Mouse (Mus musculus) hematopoietic stem cell, adult 5-6 weeks (primary cell): ENCODE results near the gene Fam72a. TPM values are rescaled to one million over a fixed set of nuclear protein-coding genes. Genes with fewer than 3 reads are reported as not detected.
A peak's percentile ranks its signal among the peaks of the same experiment; 100 is the strongest.

Source experiments
- ATAC-seq, 2 experiments: fragments of 125-278 bp in 1 of 2; replicated peaks in 1 of 2; 2 replicates each; pipeline ENCODE4 v1.8.0; 2016 to 2017; ENCODE audit warnings: inconsistent platforms in 2 of 2, mild to moderate bottlenecking in 2 of 2, moderate number of reproducible peaks in 2 of 2, low read depth in 1 of 2, moderate TSS enrichment in 1 of 2; ENCODE audit not compliant: low FRiP score in 2 of 2, poor library complexity in 2 of 2, severe bottlenecking in 2 of 2, insufficient read depth in 1 of 2, low TSS enrichment in 1 of 2
- total RNA-seq: library from RNA; stranded (forward); fragments of 172-1452, 232-1000 nt; gene quantifications from 2 replicates; pipeline ENCODE4 v1.2.3, GENCODE M21; 2017

Gene Fam72a
- total RNA-seq, 1 experiment from 2014 or later, result 2.0 TPM

- ATAC-seq, result no peak
Observed at GRCm38 (mm10) chr1:131560500-131560899, 32.8 kb downstream of the Fam72a start.

- no peak for ATAC-seq
Observed at GRCm38 (mm10) chr1:131562081-131562480, 34.4 kb downstream of the Fam72a start.

GRCm38 (mm10) chr1:131566056-131566455 is 38.4 kb downstream of the Fam72a start:
- ATAC-seq, result peak; percentile 37 to 39; a peak in 1 of 4 replicates

GRCm38 (mm10) chr1:131569721-131570120 is 42.0 kb downstream of the Fam72a start:
- no peak for ATAC-seq

- no peak for ATAC-seq
Observed at GRCm38 (mm10) chr1:131570391-131570790, 42.7 kb downstream of the Fam72a start.

GRCm38 (mm10) chr1:131573721-131574120 is 46.0 kb downstream of the Fam72a start:
- ATAC-seq, result peak; percentile 56 to 74; a peak in 2 of 4 replicates

GRCm38 (mm10) chr1:131578943-131579680 is 51.4 kb downstream of the Fam72a start:
- ATAC-seq, result no peak

GRCm38 (mm10) chr1:131580389-131580788 is 52.7 kb downstream of the Fam72a start:
- no peak for ATAC-seq

GRCm38 (mm10) chr1:131583598-131583997 is 55.9 kb downstream of the Fam72a start:
- ATAC-seq, result no peak

- no peak for ATAC-seq
Observed at GRCm38 (mm10) chr1:131586836-131587235, 59.1 kb downstream of the Fam72a start.

Other genes with a start within 250 kb of the Fam72a start
- gene Ikbke, start 248.3 kb upstream of the Fam72a start, total RNA-seq, result 20.6 and 21.2 TPM in 2 replicates
- gene Srgap2, start 551 bp upstream of the Fam72a start, total RNA-seq, result 15.6 and 18.3 TPM in 2 replicates
- not detected in 2 replicates for gene Avpr1b, start 71.3 kb downstream of the Fam72a start, total RNA-seq
- 13.3 and 40.3 TPM in 2 replicates for gene Ctse, start 110.4 kb downstream of the Fam72a start, total RNA-seq
- 2.1 and 4.5 TPM in 2 replicates for gene Rab7b, start 160.8 kb downstream of the Fam72a start, total RNA-seq
- not detected in 2 replicates for gene Slc26a9, start 216.1 kb downstream of the Fam72a start, total RNA-seq